10 mouse cellular contexts compared by ENCODE assay signal in the genomic region with DNA sequence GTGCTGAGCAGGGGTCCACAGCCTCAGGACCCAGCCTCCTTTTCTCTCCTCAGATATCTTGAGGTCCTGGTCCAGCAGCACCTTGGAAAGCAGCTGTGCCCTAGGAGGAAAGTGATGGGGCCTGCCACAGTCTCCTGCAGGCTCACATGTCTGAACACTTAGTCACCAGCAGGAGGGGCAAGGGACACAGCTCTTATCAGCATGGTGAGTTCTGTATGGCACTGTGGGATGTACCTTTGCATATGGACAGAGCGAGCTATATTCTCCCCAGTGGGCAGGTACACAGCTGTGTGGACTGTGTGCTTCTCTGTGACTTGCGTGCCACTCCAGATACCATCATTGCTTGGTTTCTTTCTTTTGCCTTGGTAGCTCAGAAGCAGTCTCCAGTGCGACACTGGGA. TPM values are rescaled to one million over a fixed set of nuclear protein-coding genes. Genes with fewer than 3 reads are reported as not detected.
DNase-seq lines count a peak whose midpoint lies in the region; ATAC-seq and TF ChIP-seq lines count a peak whose summit lies in the region.
"Had no signal": no experiment of that assay in that cellular context is flagged by ENCODE, and none has a peak within 500 bp of the region (broad histone marks: within the 10 kb centered on the region; RNA-seq: fewer than 3 reads in every experiment).

No protein-coding gene starts in this region.

- no peaks in the 10 kb centered on the region for H3K4me1 ChIP-seq in liver, embryonic 12.5 days
- no peaks in the 10 kb centered on the region for H3K4me1 ChIP-seq in liver, embryonic 11.5 days (replicated peaks; ENCODE audit: control insufficient read depth, insufficient read depth, low read length)
- H3K4me1 ChIP-seq in bone marrow, adult 2 months (ENCODE audit: control insufficient read depth, insufficient read depth, low read length) = no peaks in the 10 kb centered on the region; the same call in 1 of the 2 replicates

- 62% methylated on average over 3 of the region's 3 CpGs for WGBS in liver, embryonic 12.5 days (ENCODE audit: insufficient replicate concordance)
- WGBS in liver, embryonic 11.5 days = 67% methylated on average over 3 of the region's 3 CpGs
- 64% methylated on average over 3 of the region's 3 CpGs for WGBS in bone marrow, adult 2 months

- peak; percentile 58; the same call in 1 of the 2 replicates for TF ChIP-seq CTCF in bone marrow, adult 2 months (IDR thresholded peaks at IDR 0.05; ENCODE audit: control insufficient read depth, insufficient read depth, low read length)

- H3K9ac ChIP-seq in liver, embryonic 12.5 days = no peak overlapping the region
- no peak overlapping the region for H3K9ac ChIP-seq in liver, embryonic 11.5 days (ENCODE audit: low read depth, low read length)

- no peak overlapping the region for H3K4me3 ChIP-seq in liver, embryonic 12.5 days
- no peak overlapping the region for H3K4me3 ChIP-seq in liver, embryonic 11.5 days (ENCODE audit: low read depth, low read length)
- no peak overlapping the region for H3K4me3 ChIP-seq in bone marrow, adult 2 months (replicated peaks; ENCODE audit: control insufficient read depth, low read depth, low read length)

- ATAC-seq in liver, embryonic 12.5 days = peak; percentile 15; the same call in 1 of the 2 replicates
- ATAC-seq in liver, embryonic 11.5 days (replicated peaks; ENCODE audit: low FRiP score) = no peak
- ATAC-seq in megakaryocyte progenitor cell, adult 5-6 weeks (replicated peaks; ENCODE audit: poor library complexity) = peak; percentile 78

- TF ChIP-seq POLR2A in bone marrow, adult 2 months (IDR thresholded peaks at IDR 0.05; ENCODE audit: borderline replicate concordance, control insufficient read depth, low read depth, low read length) = no peak

- intact Hi-C loops in left cerebral cortex, postnatal 14 days (cut with DNase I) = no loop called here

- H3K36me3 ChIP-seq in liver, embryonic 12.5 days = no peaks in the 10 kb centered on the region
- no peaks in the 10 kb centered on the region for H3K36me3 ChIP-seq in liver, embryonic 11.5 days (ENCODE audit: control insufficient read depth, insufficient read depth, low read length)

- H3K9me3 ChIP-seq in liver, embryonic 12.5 days (replicated peaks) = no peaks in the 10 kb centered on the region
- no peaks in the 10 kb centered on the region for H3K9me3 ChIP-seq in liver, embryonic 11.5 days (ENCODE audit: control insufficient read depth, low read length)

- no peaks in the 10 kb centered on the region for H3K27me3 ChIP-seq in liver, embryonic 12.5 days (replicated peaks)
- no peaks in the 10 kb centered on the region for H3K27me3 ChIP-seq in liver, embryonic 11.5 days (replicated peaks; ENCODE audit: control insufficient read depth, insufficient read depth, low read length)

- no peak overlapping the region for H3K27ac ChIP-seq in liver, embryonic 12.5 days
- H3K27ac ChIP-seq in liver, embryonic 11.5 days (ENCODE audit: low read depth, low read length) = no peak overlapping the region
- H3K27ac ChIP-seq in bone marrow, adult 2 months (ENCODE audit: control insufficient read depth, insufficient read depth, low read depth, low read length, poor library complexity) = no peak overlapping the region

- no peak overlapping the region for H3K4me2 ChIP-seq in liver, embryonic 12.5 days
- no peak overlapping the region for H3K4me2 ChIP-seq in liver, embryonic 11.5 days
- H3K4me2 ChIP-seq: heart, embryonic 11.5 days had no signal

- peak; percentile 56 for DNase-seq in embryo, embryonic 10 days (ENCODE audit: low spot score)
- no peak for DNase-seq in embryo, embryonic 9.5 days (ENCODE audit: extremely low spot score)
- no peak for DNase-seq in liver, embryonic 11.5 days (ENCODE audit: low spot score)
- no peak for DNase-seq in left cerebral cortex, postnatal 14 days (ENCODE audit: low spot score in 2 of 2)
- DNase-seq in frontal cortex, postnatal 10 days (ENCODE audit: low spot score in 2 of 2) = no peak
- DNase-seq: cerebellum, adult 18-20 months had no signal

RNA-seq across cellular contexts. Expression of a gene that starts 55.5 kb away (rescaled TPM):
- 3.4 and 3.8 TPM in 2 replicates for polyA plus RNA-seq in liver, embryonic 12.5 days (2016; fragmentation: Nextera tagmentation; extraction: Ambion mirVana)
- polyA plus RNA-seq in liver, embryonic 11.5 days (2014; fragmentation: Nextera tagmentation; extraction: Ambion mirVana) = 3.0 and 3.4 TPM in 2 replicates
- 3.8 and 4.8 TPM in 2 replicates for polyA plus RNA-seq in bone marrow, adult 2 months (2011; ENCODE audit: insufficient read depth, insufficient read length, low replicate concordance, missing spikeins)
- total RNA-seq in megakaryocyte progenitor cell, adult 5-6 weeks (2015) = 6.9 and 8.2 TPM in 2 replicates
- 6.0 and 6.9 TPM in 2 replicates for total RNA-seq in megakaryocyte progenitor cell, adult 5-6 weeks (2017)
- under 1 TPM; 0.19 to 0.40 TPM for total RNA-seq in left cerebral cortex, postnatal 14 days (2021)
